Mouse (Mus musculus): ENCODE data around the gene Ralbp1. TPM values are rescaled to one million over a fixed set of nuclear protein-coding genes. Genes with fewer than 3 reads are reported as not detected.

The Ralbp1 gene
- 56.9 and 58.5 TPM in 2 replicates for polyA plus RNA-seq (2015; fragmentation: Nextera tagmentation; extraction: Ambion mirVana)

GRCm38 (mm10) chr17:65885697-65886529 lies at the start of gene Ralbp1:
TSS of gene Ralbp1 (minus strand) at chr17:65885798.

Other genes with a start within 250 kb of the Ralbp1 start
- gene Txndc2, start 243.6 kb downstream of the Ralbp1 start, polyA plus RNA-seq (2015; fragmentation: Nextera tagmentation; extraction: Ambion mirVana): 0.99 and 3.1 TPM in 2 replicates
- 32.0 and 35.4 TPM in 2 replicates for gene Rab31, start 113.0 kb downstream of the Ralbp1 start, polyA plus RNA-seq (2015; fragmentation: Nextera tagmentation; extraction: Ambion mirVana)
- gene Ppp4r1, start 103.2 kb downstream of the Ralbp1 start, polyA plus RNA-seq (2015; fragmentation: Nextera tagmentation; extraction: Ambion mirVana): 14.4 and 23.3 TPM in 2 replicates
- 103 and 104 TPM in 2 replicates for gene Twsg1, start 65.4 kb upstream of the Ralbp1 start, polyA plus RNA-seq (2015; fragmentation: Nextera tagmentation; extraction: Ambion mirVana)
- gene Ankrd12, start 191.3 kb upstream of the Ralbp1 start, polyA plus RNA-seq (2015; fragmentation: Nextera tagmentation; extraction: Ambion mirVana): 30.8 and 32.1 TPM in 2 replicates
- gene Ndufv2, start 215.8 kb upstream of the Ralbp1 start, polyA plus RNA-seq (2015; fragmentation: Nextera tagmentation; extraction: Ambion mirVana): 450 and 576 TPM in 2 replicates
- 31.1 and 37.0 TPM in 2 replicates for gene Washc1, start 225.7 kb upstream of the Ralbp1 start, polyA plus RNA-seq (2015; fragmentation: Nextera tagmentation; extraction: Ambion mirVana)
- 2.7 and 6.0 TPM in 2 replicates for gene Ddx11, start 237.7 kb upstream of the Ralbp1 start, polyA plus RNA-seq (2015; fragmentation: Nextera tagmentation; extraction: Ambion mirVana)

Measured in adrenal gland, postnatal 0 days (tissue).